Mouse (Mus musculus) layer of hippocampus, adult 8-10 months (tissue): ENCODE results near the gene Dmrtc1c2. TPM values are rescaled to one million over a fixed set of nuclear protein-coding genes. Genes with fewer than 3 reads are reported as not detected.
"Not testable (repeated sequence)": the region's sequence is repeated elsewhere in the genome, so short reads cannot be mapped to it uniquely, and the experiment has no call there.

Experiments used
- DNase-seq, 2 experiments: peaks; one replicate each; pipeline ENCODE4 v3.0.0; 2022; ENCODE audit warnings: low spot score in 2 of 2
- total RNA-seq, 4 experiments: library from RNA; stranded (reverse); gene quantifications; 2 replicates each; pipeline ENCODE4 v1.2.4; 2022

Dmrtc1c2 gene
- not detected for total RNA-seq

DNA sequence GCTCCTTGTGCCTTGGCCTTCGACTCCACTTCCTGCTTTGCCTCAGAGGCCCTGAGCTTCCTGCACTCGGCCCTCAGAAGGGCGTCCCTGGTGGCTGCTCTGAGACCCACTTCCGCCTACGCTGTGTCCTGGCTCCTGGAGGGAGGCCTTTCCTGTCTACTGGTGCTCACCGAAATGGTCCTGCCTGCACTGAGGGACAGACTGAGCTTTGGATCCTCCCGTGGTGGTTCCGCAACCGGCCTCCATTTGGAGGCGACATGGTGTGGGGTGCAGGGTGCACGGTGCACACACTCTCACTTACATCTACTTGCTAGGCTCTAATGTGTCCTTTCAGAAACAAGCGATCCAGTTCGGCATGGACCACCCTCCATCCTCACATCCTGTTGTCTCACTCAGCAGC is at the start of gene Dmrtc1c2:
Gene Dmrtc1c2 (minus strand): TSS at position 101 of the 400 bp plus-strand sequence.
- DNase-seq, result not testable (repeated sequence)

- DNase-seq, result no peak
Measured at GRCm38 (mm10) chrX:102867871-102868270, 13.5 kb upstream of the Dmrtc1c2 start, which contains the start of gene 1700031F05Rik. Gene 1700031F05Rik, minus strand, starts transcription at chrX:102867971.

GRCm38 (mm10) chrX:102812311-102812710 is 42.1 kb downstream of the Dmrtc1c2 start:
- no peak for DNase-seq

- not testable (repeated sequence) for DNase-seq
Measured at GRCm38 (mm10) chrX:102802663-102803062, 51.8 kb downstream of the Dmrtc1c2 start, which contains the start of gene Dmrtc1c1. Gene Dmrtc1c1, plus strand, starts transcription at chrX:102802963.

Other genes starting within 250 kb of the Dmrtc1c2 start
- 10 to 100 TPM; 22.4 to 27.3 (median 24.1) TPM for gene Phka1, start 210.4 kb downstream of the Dmrtc1c2 start, total RNA-seq
- not detected for gene Gm3880, start 167.6 kb downstream of the Dmrtc1c2 start, total RNA-seq
- gene Gm9112, start 147.0 kb downstream of the Dmrtc1c2 start, total RNA-seq, result not detected
- not detected for gene Dmrtc1b, start 146.8 kb downstream of the Dmrtc1c2 start, total RNA-seq
- gene Dmrtc1c1, start 51.7 kb downstream of the Dmrtc1c2 start, total RNA-seq, result not detected
- gene 1700031F05Rik, start 13.4 kb upstream of the Dmrtc1c2 start, total RNA-seq, result not detected
- gene Dmrtc1a, start 54.1 kb upstream of the Dmrtc1c2 start, total RNA-seq, result 1 to 10 TPM; 6.2 to 7.4 (median 6.8) TPM
- not detected for gene 1700011M02Rik, start 54.3 kb upstream of the Dmrtc1c2 start, total RNA-seq
- gene 1700018G05Rik, start 73.8 kb upstream of the Dmrtc1c2 start, total RNA-seq, result not detected